ENCODE assay signal across 19 mouse cellular contexts in genomic region chr8:111570432-111570831, GRCm38 (mm10). TPM values are rescaled to one million over a fixed set of nuclear protein-coding genes. Genes with fewer than 3 reads are reported as not detected.
A peak's percentile ranks its signal among the peaks of the same experiment; 100 is the strongest.
DNase-seq lines count a peak whose midpoint lies in the region; ATAC-seq and TF ChIP-seq lines count a peak whose summit lies in the region.
"Had no signal": no experiment of that assay in that cellular context is flagged by ENCODE, and none has a peak within 500 bp of the region (broad histone marks: within the 10 kb centered on the region; RNA-seq: fewer than 3 reads in every experiment).

No protein-coding gene starts in this region.

- H3K4me2 ChIP-seq in midbrain, embryonic 14.5 days (ENCODE audit: low read length) = no peak overlapping the region
- no peak overlapping the region for H3K4me2 ChIP-seq in midbrain, embryonic 15.5 days
- H3K4me2 ChIP-seq: heart, embryonic 12.5 days; limb, embryonic 15.5 days; midbrain, embryonic 11.5 days had no signal

- no peaks in the 10 kb centered on the region for H3K9me3 ChIP-seq in midbrain, embryonic 14.5 days (ENCODE audit: control insufficient read depth, low read length)
- no peaks in the 10 kb centered on the region for H3K9me3 ChIP-seq in midbrain, embryonic 15.5 days
- H3K9me3 ChIP-seq: G1E; heart, embryonic 12.5 days; limb, embryonic 15.5 days had no signal

- no peak for TF ChIP-seq CTCF in bone marrow macrophage, adult 2 months (IDR thresholded peaks at IDR 0.05; ENCODE audit: low read depth, low read length)

- no peak overlapping the region for H3K4me3 ChIP-seq in midbrain, embryonic 14.5 days (replicated peaks; ENCODE audit: low read depth, low read length)
- H3K4me3 ChIP-seq in midbrain, embryonic 15.5 days = no peak overlapping the region
- no peak overlapping the region for H3K4me3 ChIP-seq in bone marrow macrophage, adult 2 months (ENCODE audit: insufficient read depth, low read length)
- H3K4me3 ChIP-seq: heart, embryonic 12.5 days; limb, embryonic 15.5 days had no signal

- peaks cover 55% of the 10 kb centered on the region for H3K4me1 ChIP-seq in midbrain, embryonic 14.5 days (ENCODE audit: control insufficient read depth, insufficient read depth, low read length)
- peaks cover 63% of the 10 kb centered on the region for H3K4me1 ChIP-seq in midbrain, embryonic 15.5 days
- peaks cover 38% of the 10 kb centered on the region for H3K4me1 ChIP-seq in bone marrow macrophage, adult 2 months (ENCODE audit: control insufficient read depth, insufficient read depth, low read length)

- H3K27me3 ChIP-seq in midbrain, embryonic 14.5 days (ENCODE audit: control insufficient read depth, insufficient read depth, low read length) = no peaks in the 10 kb centered on the region
- no peaks in the 10 kb centered on the region for H3K27me3 ChIP-seq in midbrain, embryonic 15.5 days (replicated peaks)
- H3K27me3 ChIP-seq: heart, embryonic 12.5 days; limb, embryonic 15.5 days had no signal

- WGBS in midbrain, embryonic 14.5 days = 40% methylated on average over 2 of the region's 2 CpGs
- WGBS in midbrain, embryonic 15.5 days = 48% methylated on average over 2 of the region's 2 CpGs

- TF ChIP-seq POLR2A in bone marrow macrophage, adult 2 months (IDR thresholded peaks at IDR 0.05; ENCODE audit: borderline replicate concordance, low read depth, low read length) = no peak

- no peak for ATAC-seq in midbrain, embryonic 14.5 days (ENCODE audit: low FRiP score, low TSS enrichment)
- no peak for ATAC-seq in midbrain, embryonic 15.5 days (replicated peaks)
- ATAC-seq: intestine, postnatal 0 days; liver, postnatal 0 days had no signal

- peak; percentile 20 for DNase-seq in embryo, embryonic 10 days (ENCODE audit: low spot score)
- DNase-seq in embryo, embryonic 9.5 days (ENCODE audit: extremely low spot score) = no peak
- peak; percentile 41 for DNase-seq in midbrain, embryonic 14.5 days
- peak; percentile 72 for DNase-seq in thymus, postnatal 14 days
- DNase-seq in retina, embryonic 14.5 days (ENCODE audit: low spot score) = no peak
- no peak for DNase-seq in lung, adult 18-20 months
- DNase-seq: adrenal gland, postnatal 10 days; cerebellum, postnatal 25 days; kidney, postnatal 10 days; layer of hippocampus, adult 9-11 months; liver, postnatal 0 days; lung, postnatal 36 days had no signal

- H3K36me3 ChIP-seq in midbrain, embryonic 14.5 days (ENCODE audit: control insufficient read depth, insufficient read depth, low read length) = no peaks in the 10 kb centered on the region
- no peaks in the 10 kb centered on the region for H3K36me3 ChIP-seq in midbrain, embryonic 15.5 days (replicated peaks)
- H3K36me3 ChIP-seq: limb, embryonic 15.5 days had no signal

- H3K9ac ChIP-seq in midbrain, embryonic 14.5 days (replicated peaks; ENCODE audit: low read length) = no peak overlapping the region
- H3K9ac ChIP-seq in midbrain, embryonic 15.5 days = no peak overlapping the region
- H3K9ac ChIP-seq: heart, embryonic 12.5 days; limb, embryonic 15.5 days; liver, postnatal 0 days had no signal

- H3K27ac ChIP-seq in midbrain, embryonic 14.5 days (replicated peaks; ENCODE audit: low read depth, low read length) = no peak overlapping the region
- no peak overlapping the region for H3K27ac ChIP-seq in midbrain, embryonic 15.5 days
- peak overlapping the region; percentile 8; the same call in 1 of the 2 replicates for H3K27ac ChIP-seq in bone marrow macrophage, adult 2 months (ENCODE audit: insufficient read depth, low read depth, low read length)
- H3K27ac ChIP-seq: limb, embryonic 15.5 days had no signal

RNA-seq across cellular contexts. Expression of gene Znrf1, which starts 34.5 kb away (rescaled TPM):
- polyA plus RNA-seq in midbrain, embryonic 14.5 days (2014; fragmentation: Nextera tagmentation; extraction: Ambion mirVana) = 99.2 and 108 TPM in 2 replicates
- 106 and 119 TPM in 2 replicates for polyA plus RNA-seq in midbrain, embryonic 15.5 days (2015; fragmentation: Nextera tagmentation; extraction: Ambion mirVana)
- 88.8 and 97.7 TPM in 2 replicates for polyA plus RNA-seq in bone marrow macrophage, adult 2 months (2012; ENCODE audit: insufficient read depth, insufficient read length, missing spikeins)

RNA-seq across cellular contexts. Expression of gene Wdr59, which starts 48.5 kb away (rescaled TPM):
- polyA plus RNA-seq in midbrain, embryonic 14.5 days (2014; fragmentation: Nextera tagmentation; extraction: Ambion mirVana) = 5.4 and 5.9 TPM in 2 replicates
- polyA plus RNA-seq in midbrain, embryonic 15.5 days (2015; fragmentation: Nextera tagmentation; extraction: Ambion mirVana) = 6.8 and 8.3 TPM in 2 replicates
- polyA plus RNA-seq in bone marrow macrophage, adult 2 months (2012; ENCODE audit: insufficient read depth, insufficient read length, missing spikeins) = 4.8 and 5.7 TPM in 2 replicates

RNA-seq across cellular contexts. Expression of gene Ldhd, which starts 59.7 kb away (rescaled TPM):
- polyA plus RNA-seq in midbrain, embryonic 14.5 days (2014; fragmentation: Nextera tagmentation; extraction: Ambion mirVana) = 0.45 and 0.69 TPM in 2 replicates
- 0.71 and 0.82 TPM in 2 replicates for polyA plus RNA-seq in midbrain, embryonic 15.5 days (2015; fragmentation: Nextera tagmentation; extraction: Ambion mirVana)
- polyA plus RNA-seq in bone marrow macrophage, adult 2 months (2012; ENCODE audit: insufficient read depth, insufficient read length, missing spikeins) = 0.24 and 0.43 TPM in 2 replicates
- polyA plus RNA-seq: G1E had no signal

Comparison
In these comparisons a context has a peak if more than half of its experiments do, and no peak if none do; other contexts are left out.
1. DNase-seq: peak in embryo, embryonic 10 days (single experiment), midbrain, embryonic 14.5 days (single experiment) and thymus, postnatal 14 days (single experiment); none in embryo, embryonic 9.5 days (single experiment), retina, embryonic 14.5 days (single experiment) and lung, adult 18-20 months (0 of 2).